Mouse (Mus musculus) spleen, adult 10 weeks (tissue): ENCODE measurements around the gene Gm20914. TPM values are rescaled to one million over a fixed set of nuclear protein-coding genes. Genes with fewer than 3 reads are reported as not detected.

Source experiments
- polyA plus RNA-seq: library from polyadenylated mRNA; stranded (reverse); fragments of 350-450 nt; fragmentation: Illumina TruSeq; extraction: RNeasy Lipid Tissue Mini Kit (QIAGEN cat#74804); gene quantifications from one replicate; pipeline ENCODE4 v1.2.3, GENCODE M21; 2015; ENCODE audit warnings: low replicate concordance; ENCODE audit not compliant: insufficient read depth

Gm20914 gene
- polyA plus RNA-seq: not detected

GRCm38 (mm10) chrY:5725678-5726077 is at the start of gene Gm20914:
Gm20914 (plus strand) TSS chrY:5725978.

Other genes with a start within 250 kb of the Gm20914 start
- gene Gm21854, start 69.0 kb upstream of the Gm20914 start, polyA plus RNA-seq: not detected
- gene Gm28171, start 67.4 kb downstream of the Gm20914 start, polyA plus RNA-seq: not detected
- gene Gm21778, start 216.5 kb downstream of the Gm20914 start, polyA plus RNA-seq: not detected